Mouse (Mus musculus) lung, postnatal 0 days (tissue): ENCODE measurements around the gene Map7.

ENCODE experiments used
- CTCF ChIP-seq: IDR thresholded peaks from 2 replicates; pipeline ENCODE4 v1.5.1; 2016; ENCODE audit warnings: antibody characterized with exemption, mild to moderate bottlenecking
- EP300 ChIP-seq: IDR thresholded peaks from 2 replicates; pipeline ENCODE4 v1.6.1; 2016; ENCODE audit warnings: antibody characterized with exemption, mild to moderate bottlenecking, control low read depth

DNA sequence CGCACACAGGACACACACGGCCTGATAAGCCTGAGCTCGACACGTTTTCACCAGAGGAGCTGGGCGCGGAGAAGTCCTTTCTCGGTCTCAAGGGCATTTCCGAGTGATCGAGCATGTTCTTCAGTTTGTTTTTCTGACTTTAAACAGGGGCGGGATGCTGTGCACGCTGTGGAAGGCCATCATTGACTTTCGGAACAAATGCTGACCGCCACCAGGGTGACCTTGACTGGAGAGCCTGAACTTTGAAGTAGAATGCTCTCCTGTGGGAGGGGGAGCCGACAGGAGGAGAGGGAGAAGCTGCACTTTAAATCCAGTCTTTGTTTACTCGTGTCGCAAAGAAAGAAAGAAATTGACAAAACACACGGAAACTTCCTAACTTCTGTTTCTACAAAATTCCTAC is 6.9 kb upstream of the Map7 start:
- TF ChIP-seq CTCF (no peak), EP300 (no peak)
